Mouse (Mus musculus) MEL (cell line): ENCODE measurements around the gene Ptpru. TPM values are rescaled to one million over a fixed set of nuclear protein-coding genes. Genes with fewer than 3 reads are reported as not detected.
"Not testable (repeated sequence)": the region's sequence is repeated elsewhere in the genome, so short reads cannot be mapped to it uniquely, and the experiment has no call there.

Experiments
- DNase-seq: peaks from one replicate; pipeline ENCODE4 v3.0.0; 2011; ENCODE audit warnings: low read depth, low spot score
- H3K27ac ChIP-seq: 2 replicates; pipeline ENCODE4 v1.5.1; 2012; ENCODE audit warnings: low read depth, mild to moderate bottlenecking, control low read depth, low read length, moderate library complexity; ENCODE audit not compliant: control insufficient read depth
- H3K27me3 ChIP-seq, 2 experiments: fragments of 150-350 bp in 1 of 2; sonication (generic) in 1 of 2; 2 replicates each; pipeline ENCODE4 v1.6.1; 2012; ENCODE audit warnings: low read length in 2 of 2, mild to moderate bottlenecking in 2 of 2, improper control_type of control experiment in 1 of 2, moderate library complexity in 1 of 2; ENCODE audit not compliant: insufficient read depth in 2 of 2, control insufficient read depth in 1 of 2
- H3K36me3 ChIP-seq, 2 experiments: 2 replicates each; pipeline ENCODE4 v1.6.1; 2012 to 2014; ENCODE audit warnings: low read length in 2 of 2, improper control_type of control experiment in 1 of 2, inconsistent platforms in 1 of 2, mild to moderate bottlenecking in 1 of 2; ENCODE audit not compliant: insufficient read depth in 2 of 2, control insufficient read depth in 1 of 2
- H3K4me1 ChIP-seq, 2 experiments: fragments of 150-350 bp in 1 of 2; sonication (generic) in 1 of 2; 2 replicates each; pipeline ENCODE4 v1.6.1; 2012; ENCODE audit warnings: low read length in 2 of 2, improper control_type of control experiment in 1 of 2, mild to moderate bottlenecking in 1 of 2; ENCODE audit not compliant: insufficient read depth in 2 of 2, control insufficient read depth in 1 of 2
- H3K4me3 ChIP-seq, 2 experiments: fragments of 150-350 bp in 1 of 2; sonication (generic) in 1 of 2; 2 replicates each; pipeline ENCODE4 v1.5.1; 2012; ENCODE audit warnings: low read depth in 2 of 2, low read length in 2 of 2, mild to moderate bottlenecking in 2 of 2, moderate library complexity in 2 of 2, control low read depth in 1 of 2, improper control_type of control experiment in 1 of 2; ENCODE audit not compliant: control insufficient read depth in 1 of 2, insufficient read depth in 1 of 2
- H3K79me2 ChIP-seq: 2 replicates; pipeline ENCODE4 v1.6.1; 2012; ENCODE audit warnings: mild to moderate bottlenecking, low read length, moderate library complexity; ENCODE audit not compliant: control insufficient read depth, poor library complexity, insufficient read depth
- H3K9ac ChIP-seq: 2 replicates; pipeline ENCODE4 v1.6.1; 2012; ENCODE audit warnings: low read depth, mild to moderate bottlenecking, control low read depth, low read length, moderate library complexity; ENCODE audit not compliant: control insufficient read depth, poor library complexity, severe bottlenecking
- H3K9me3 ChIP-seq: fragments of 150-350 bp; sonication (generic); replicated peaks from 2 replicates; pipeline ENCODE4 v1.6.1; 2012; ENCODE audit warnings: mild to moderate bottlenecking, low read length, improper control_type of control experiment, moderate library complexity; ENCODE audit not compliant: insufficient read depth
- CHD2 ChIP-seq: IDR thresholded peaks from 2 replicates; pipeline ENCODE4 v1.6.1; 2011; ENCODE audit warnings: low read length, improper control_type of control experiment
- CTCF ChIP-seq, 3 experiments: IDR thresholded peaks in 2 of 3; conservative IDR thresholded peaks in 1 of 3; 2 replicates each; pipeline ENCODE4 v1.5.1; 2011 to 2012; ENCODE audit warnings: low read length in 3 of 3, low read depth in 2 of 3, mild to moderate bottlenecking in 2 of 3, improper control_type of control experiment in 1 of 3, inconsistent platforms in 1 of 3, mixed read lengths in 1 of 3, moderate library complexity in 1 of 3; ENCODE audit not compliant: control insufficient read depth in 1 of 3, insufficient read depth in 1 of 3, poor library complexity in 1 of 3, severe bottlenecking in 1 of 3
- E2F4 ChIP-seq: IDR thresholded peaks from 2 replicates; pipeline ENCODE4 v1.6.1; 2011; ENCODE audit warnings: low read depth, low read length, improper control_type of control experiment, borderline replicate concordance
- ELF1 ChIP-seq: IDR thresholded peaks from 2 replicates; pipeline ENCODE4 v1.6.1; 2014; ENCODE audit warnings: low read depth, mild to moderate bottlenecking, inconsistent platforms, low read length, improper control_type of control experiment, moderate library complexity
- EP300 ChIP-seq, 2 experiments: IDR thresholded peaks; 2 replicates each; pipeline ENCODE4 v1.6.1; 2011; ENCODE audit warnings: improper control_type of control experiment in 2 of 2, low read length in 2 of 2, low read depth in 1 of 2, mild to moderate bottlenecking in 1 of 2
- ETS1 ChIP-seq: IDR thresholded peaks from 2 replicates; pipeline ENCODE4 v1.6.1; 2012; ENCODE audit warnings: low read depth, mild to moderate bottlenecking, inconsistent platforms, low read length, improper control_type of control experiment, moderate library complexity
- GABPA ChIP-seq: IDR thresholded peaks from 2 replicates; pipeline ENCODE4 v1.6.1; 2012; ENCODE audit warnings: low read depth, mild to moderate bottlenecking, inconsistent platforms, low read length, improper control_type of control experiment, moderate library complexity
- HCFC1 ChIP-seq: IDR thresholded peaks from 2 replicates; pipeline ENCODE4 v1.6.1; 2012; ENCODE audit warnings: low read depth, mild to moderate bottlenecking, inconsistent platforms, low read length, improper control_type of control experiment, moderate library complexity
- JUND ChIP-seq: IDR thresholded peaks from 2 replicates; pipeline ENCODE4 v1.6.1; 2011; ENCODE audit warnings: low read depth, mild to moderate bottlenecking, improper control_type of control experiment, low read length
- MEF2A ChIP-seq: IDR thresholded peaks from 2 replicates; pipeline ENCODE4 v1.6.1; 2014; ENCODE audit warnings: low read depth, mild to moderate bottlenecking, inconsistent platforms, low read length, improper control_type of control experiment; ENCODE audit not compliant: poor library complexity, insufficient replicate concordance, severe bottlenecking; ENCODE audit errors: extremely low read depth
- NRF1 ChIP-seq: IDR thresholded peaks from 2 replicates; pipeline ENCODE4 v1.6.1; 2014; ENCODE audit warnings: low read depth, mild to moderate bottlenecking, inconsistent platforms, low read length, improper control_type of control experiment, moderate library complexity; ENCODE audit not compliant: poor library complexity, insufficient read depth, severe bottlenecking
- POLR2A ChIP-seq, 2 experiments: IDR thresholded peaks; 2 replicates each; pipeline ENCODE4 v1.6.1; 2011 to 2012; ENCODE audit warnings: low read length in 2 of 2, mild to moderate bottlenecking in 2 of 2, control low read depth in 1 of 2, improper control_type of control experiment in 1 of 2, low read depth in 1 of 2, moderate library complexity in 1 of 2; ENCODE audit not compliant: control insufficient read depth in 1 of 2, insufficient read depth in 1 of 2, poor library complexity in 1 of 2
- POLR2AphosphoS2 ChIP-seq: IDR thresholded peaks from 2 replicates; pipeline ENCODE4 v1.6.1; 2011; ENCODE audit warnings: low read length, improper control_type of control experiment
- POLR2AphosphoS5 ChIP-seq: IDR thresholded peaks from 2 replicates; pipeline ENCODE4 v1.6.1; 2012; ENCODE audit warnings: low read depth, borderline replicate concordance, mild to moderate bottlenecking, inconsistent platforms, low read length, moderate library complexity, mixed read lengths
- RAD21 ChIP-seq: IDR thresholded peaks from 2 replicates; pipeline ENCODE4 v1.6.1; 2011; ENCODE audit warnings: mild to moderate bottlenecking, low read depth, low read length, improper control_type of control experiment
- RCOR1 ChIP-seq: IDR thresholded peaks from 2 replicates; pipeline ENCODE4 v1.6.1; 2012; ENCODE audit warnings: low read depth, mild to moderate bottlenecking, inconsistent platforms, low read length, improper control_type of control experiment
- SIN3A ChIP-seq: IDR thresholded peaks from 2 replicates; pipeline ENCODE4 v1.6.1; 2012; ENCODE audit warnings: low read length, improper control_type of control experiment, inconsistent platforms
- SMC3 ChIP-seq: IDR thresholded peaks from 2 replicates; pipeline ENCODE4 v1.6.1; 2011; ENCODE audit warnings: low read depth, low read length, improper control_type of control experiment
- TAL1 ChIP-seq: IDR thresholded peaks from 2 replicates; pipeline ENCODE4 v1.6.1; 2012; ENCODE audit warnings: mild to moderate bottlenecking, inconsistent platforms, low read length, moderate library complexity, mixed read lengths
- TBP ChIP-seq: IDR thresholded peaks from 2 replicates; pipeline ENCODE4 v1.8.0; 2011; ENCODE audit warnings: low read depth, low read length, improper control_type of control experiment
- UBTF ChIP-seq: IDR thresholded peaks from 2 replicates; pipeline ENCODE4 v1.6.1; 2012; ENCODE audit warnings: low read depth, mild to moderate bottlenecking, inconsistent platforms, low read length, improper control_type of control experiment, moderate library complexity, borderline replicate concordance; ENCODE audit not compliant: insufficient read depth
- USF1 ChIP-seq: IDR thresholded peaks from 2 replicates; pipeline ENCODE4 v1.6.1; 2014; ENCODE audit warnings: low read depth, mild to moderate bottlenecking, inconsistent platforms, low read length, improper control_type of control experiment, moderate library complexity
- USF2 ChIP-seq, 2 experiments: IDR thresholded peaks; 2 replicates each; pipeline ENCODE4 v1.6.1; 2011 to 2012; ENCODE audit warnings: improper control_type of control experiment in 2 of 2, low read length in 2 of 2, borderline replicate concordance in 1 of 2, inconsistent platforms in 1 of 2, low read depth in 1 of 2, mild to moderate bottlenecking in 1 of 2; ENCODE audit not compliant: insufficient read depth in 1 of 2
- ZC3H11A ChIP-seq: IDR thresholded peaks from 2 replicates; pipeline ENCODE4 v1.6.1; 2012; ENCODE audit warnings: low read depth, mild to moderate bottlenecking, inconsistent platforms, low read length, improper control_type of control experiment
- ZKSCAN1 ChIP-seq: IDR thresholded peaks from 2 replicates; pipeline ENCODE4 v1.6.1; 2012; ENCODE audit warnings: low read depth, mild to moderate bottlenecking, inconsistent platforms, low read length, improper control_type of control experiment, moderate library complexity
- polyA plus RNA-seq, 2 experiments: library from polyadenylated mRNA; stranded (reverse) in 1 of 2; unstranded in 1 of 2; fragments of >175 nt in 1 of 2; fragments of >200 nt in 1 of 2; gene quantifications; 2 replicates each; pipeline versions ENCODE4 v1.2.1 to v1.2.4; 2012; ENCODE audit warnings: low replicate concordance in 2 of 2, low read depth in 1 of 2; ENCODE audit not compliant: insufficient read length in 2 of 2, insufficient read depth in 1 of 2, missing spikeins in 1 of 2
- total RNA-seq: library from RNA; depleted of rRNA; stranded (reverse); fragments of 300-350 nt; gene quantifications from 2 replicates; pipeline ENCODE4 v1.2.3, GENCODE M21; 2012

Ptpru gene
- total and polyA plus RNA-seq, 3 experiments: 3.4 to 6.8 TPM; not detected in 1

DNA sequence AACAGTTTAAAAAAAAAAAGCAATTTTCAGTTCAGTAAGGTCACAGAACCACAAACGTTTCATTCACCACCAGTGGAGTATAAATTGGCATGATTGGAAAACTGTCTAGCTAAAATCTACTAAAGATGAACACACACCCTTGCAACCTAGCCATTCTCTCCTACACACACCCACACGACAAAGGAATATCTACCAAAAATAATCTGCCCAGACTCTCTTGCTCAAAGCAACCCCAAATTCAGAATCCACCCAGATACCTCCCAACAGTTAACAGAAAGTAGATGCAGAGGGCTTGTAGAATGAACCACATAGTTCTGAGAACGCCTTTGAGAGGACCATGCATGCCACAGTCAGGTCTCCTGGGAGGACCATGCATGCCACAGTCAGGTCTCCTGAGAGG is 32.8 kb downstream of the Ptpru start (continued):
- TF ChIP-seq POLR2AphosphoS5: no peak
- TF ChIP-seq TAL1: no peak
- TF ChIP-seq, all 39 proteins: peak for 0

DNA sequence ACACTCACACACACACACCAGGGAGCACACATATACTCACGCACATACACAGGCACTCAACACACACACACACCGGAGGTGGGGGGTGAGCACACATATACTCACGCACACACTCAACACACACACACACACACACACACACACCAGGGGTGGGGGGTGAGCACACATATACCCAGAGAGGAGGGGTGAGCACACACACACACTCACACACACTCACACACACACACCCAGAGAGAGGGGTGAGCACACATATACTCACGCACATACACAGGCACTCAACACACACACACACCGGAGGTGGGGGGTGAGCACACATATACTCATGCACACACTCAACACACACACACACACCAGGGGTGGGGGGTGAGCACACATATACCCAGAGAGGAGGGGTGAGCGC is 33.4 kb downstream of the Ptpru start:
- H3K27me3 ChIP-seq, H3K36me3 ChIP-seq: not testable (repeated sequence)

DNA sequence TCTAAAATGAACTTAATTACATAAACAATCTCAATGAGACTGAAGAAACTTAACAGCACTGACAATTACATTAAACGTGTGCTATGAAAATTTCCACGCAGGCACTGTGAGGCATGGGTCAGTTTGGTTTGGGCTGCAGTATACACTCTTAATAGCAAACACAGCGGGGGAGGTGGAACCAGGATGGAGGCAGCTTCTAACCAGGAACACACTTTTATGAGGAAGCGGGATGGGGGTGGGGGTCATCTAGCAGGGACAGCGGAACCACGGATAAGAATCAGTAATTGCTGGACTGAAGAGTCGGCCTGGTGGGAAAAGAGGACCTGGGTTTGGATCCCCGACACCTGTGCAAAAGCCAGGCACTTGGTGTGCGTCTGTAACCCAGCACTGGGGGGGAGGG is 34.2 kb downstream of the Ptpru start:
- H3K36me3 ChIP-seq: no peaks in the 10 kb centered on the region

More for the DNA sequence above, 33.4 kb downstream of the Ptpru start:
- not testable (repeated sequence) for H3K9me3 ChIP-seq, DNase-seq, H3K4me1 ChIP-seq, H3K27ac ChIP-seq, H3K79me2 ChIP-seq, H3K4me3 ChIP-seq, H3K9ac ChIP-seq

DNA sequence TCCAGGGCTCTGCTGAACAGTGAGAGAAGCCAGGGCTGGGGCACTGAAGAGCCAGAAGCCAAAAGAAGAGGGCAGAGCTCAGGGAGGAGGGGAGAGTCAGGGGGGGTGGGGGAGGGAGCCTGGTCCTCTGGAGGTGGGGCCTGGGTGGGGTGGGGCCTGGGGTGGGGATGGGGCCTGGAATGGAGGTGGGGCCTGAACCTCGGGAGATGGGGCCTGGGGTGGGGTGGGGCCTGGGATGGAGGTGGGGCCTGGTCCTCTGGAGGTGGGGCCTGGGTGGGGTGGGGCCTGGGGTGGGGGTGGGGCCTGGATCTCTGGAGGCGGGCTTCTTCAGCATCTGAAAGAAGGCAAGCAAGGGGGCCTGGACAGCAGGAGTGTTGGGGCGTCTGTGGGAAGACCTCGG is 39.1 kb downstream of the Ptpru start:
- H3K79me2 ChIP-seq: no peaks in the 10 kb centered on the region
- H3K36me3 ChIP-seq: no peaks in the 10 kb centered on the region
- no peak for DNase-seq
- H3K9me3 ChIP-seq: no peaks in the 10 kb centered on the region
- no peaks in the 10 kb centered on the region for H3K4me1 ChIP-seq
- TF ChIP-seq RAD21: no peak
- no peak for TF ChIP-seq TAL1
- TF ChIP-seq TBP: no peak
- no peak for TF ChIP-seq EP300 (IDR thresholded peaks at IDR 0.05; ENCODE audit: low read depth in 1 of 2, low read length in 2 of 2)
- TF ChIP-seq SIN3A: no peak
- no peak for TF ChIP-seq POLR2A (IDR thresholded peaks at IDR 0.05; ENCODE audit: control insufficient read depth in 1 of 2, insufficient read depth in 1 of 2, low read depth in 1 of 2, low read length in 2 of 2, poor library complexity in 1 of 2)
- no peak for TF ChIP-seq USF1
- no peak for TF ChIP-seq SMC3
- TF ChIP-seq GABPA: no peak
- no peak for TF ChIP-seq ZC3H11A
- no peak for TF ChIP-seq ELF1
- TF ChIP-seq E2F4: no peak
- no peak for TF ChIP-seq UBTF
- TF ChIP-seq MEF2A: no peak
- TF ChIP-seq, all 39 proteins: peak for 0
- Histone ChIP-seq H3K27ac (no peak overlapping the region), H3K4me3 (no peak overlapping the region), H3K27me3 (no peaks in the 10 kb centered on the region), H3K9ac (no peak overlapping the region)

More for the DNA sequence above, 34.2 kb downstream of the Ptpru start:
- Histone ChIP-seq H3K4me1 (no peaks in the 10 kb centered on the region), H3K79me2 (no peaks in the 10 kb centered on the region), H3K4me3 (no peak overlapping the region), H3K27ac (no peak overlapping the region), H3K9ac (no peak overlapping the region), H3K9me3 (no peaks in the 10 kb centered on the region), H3K27me3 (no peaks in the 10 kb centered on the region)
- no peak for TF ChIP-seq USF1
- TF ChIP-seq NRF1: no peak
- TF ChIP-seq CHD2: no peak
- TF ChIP-seq SMC3: no peak
- no peak for TF ChIP-seq HCFC1
- no peak for TF ChIP-seq RAD21
- TF ChIP-seq SIN3A: no peak
- TF ChIP-seq USF2 (IDR thresholded peaks at IDR 0.05; ENCODE audit: borderline replicate concordance in 1 of 2, insufficient read depth in 1 of 2, low read depth in 1 of 2, low read length in 2 of 2): no peak
- no peak for TF ChIP-seq RCOR1
- no peak for TF ChIP-seq POLR2AphosphoS2
- no peak for TF ChIP-seq E2F4
- no peak for TF ChIP-seq ETS1
- no peak for TF ChIP-seq JUND
- no peak for TF ChIP-seq ZKSCAN1
- TF ChIP-seq GABPA: no peak
- TF ChIP-seq CTCF (IDR thresholded peaks at IDR 0.05 in 2 of 3, conservative IDR thresholded peaks at IDR 0.05 in 1 of 3; ENCODE audit: control insufficient read depth in 1 of 3, insufficient read depth in 1 of 3, low read depth in 2 of 3, low read length in 3 of 3, poor library complexity in 1 of 3, severe bottlenecking in 1 of 3): no peak
- DNase-seq: no peak
